Mouse (Mus musculus) heart, embryonic 11.5 days (tissue): ENCODE results near the gene Lime1. TPM values are rescaled to one million over a fixed set of nuclear protein-coding genes. Genes with fewer than 3 reads are reported as not detected.

Experiments
- ATAC-seq: fragments of 200-750 bp; cut with Nextera tagmentation; replicated peaks from 2 replicates; pipeline ENCODE4 v1.8.0; 2017; ENCODE audit warnings: moderate library complexity; ENCODE audit not compliant: insufficient number of reproducible peaks, low FRiP score, low TSS enrichment
- H3K27ac ChIP-seq: fragments of 300-500 bp; sonication (generic); 2 replicates; pipeline ENCODE4 v1.5.1; 2014; ENCODE audit warnings: mild to moderate bottlenecking, low read depth, low read length
- H3K27me3 ChIP-seq: fragments of 300-500 bp; sonication (generic); 2 replicates; pipeline ENCODE4 v1.6.1; 2014; ENCODE audit warnings: mild to moderate bottlenecking, low read length, mixed read lengths; ENCODE audit not compliant: control insufficient read depth, insufficient read depth
- H3K36me3 ChIP-seq: fragments of 300-500 bp; sonication (generic); 2 replicates; pipeline ENCODE4 v1.6.1; 2014; ENCODE audit warnings: mild to moderate bottlenecking, low read length, moderate library complexity, mixed read lengths; ENCODE audit not compliant: control insufficient read depth, insufficient read depth
- H3K4me1 ChIP-seq: fragments of 300-500 bp; sonication (generic); 2 replicates; pipeline ENCODE4 v1.6.1; 2014; ENCODE audit warnings: low read length; ENCODE audit not compliant: control insufficient read depth, insufficient read depth
- H3K4me2 ChIP-seq: fragments of 300-500 bp; sonication (generic); 2 replicates; pipeline ENCODE4 v1.6.1; 2014; ENCODE audit warnings: mild to moderate bottlenecking, moderate library complexity
- H3K4me3 ChIP-seq: fragments of 300-500 bp; sonication (generic); 2 replicates; pipeline ENCODE4 v1.5.1; 2014; ENCODE audit warnings: low read depth, low read length
- H3K9ac ChIP-seq: fragments of 300-500 bp; sonication (generic); 2 replicates; pipeline ENCODE4 v1.6.1; 2014; ENCODE audit warnings: mild to moderate bottlenecking, low read depth, low read length, moderate library complexity
- H3K9me3 ChIP-seq: fragments of 300-500 bp; sonication (generic); replicated peaks from 2 replicates; pipeline ENCODE4 v1.6.1; 2016; ENCODE audit warnings: low read length; ENCODE audit not compliant: control insufficient read depth
- WGBS: fragments of 180-500 bp; shearing (Covaris S2); extraction: QIAGEN DNeasy Blood & Tissue Kit; methylation state at CpG from one replicate; pipeline ENCODE4 v1.1.7; 2014; ENCODE audit not compliant: insufficient replicate concordance; 5-methylcytosine and 5-hydroxymethylcytosine counted together
- polyA plus RNA-seq: library from polyadenylated mRNA; unstranded; fragments of >200 nt; fragmentation: Nextera tagmentation; extraction: Ambion mirVana; gene quantifications from 2 replicates; pipeline ENCODE4 v1.2.1, GENCODE M21; 2014

Gene Lime1
- polyA plus RNA-seq, 1 experiment from 2014 or later = 11.2 TPM

DNA sequence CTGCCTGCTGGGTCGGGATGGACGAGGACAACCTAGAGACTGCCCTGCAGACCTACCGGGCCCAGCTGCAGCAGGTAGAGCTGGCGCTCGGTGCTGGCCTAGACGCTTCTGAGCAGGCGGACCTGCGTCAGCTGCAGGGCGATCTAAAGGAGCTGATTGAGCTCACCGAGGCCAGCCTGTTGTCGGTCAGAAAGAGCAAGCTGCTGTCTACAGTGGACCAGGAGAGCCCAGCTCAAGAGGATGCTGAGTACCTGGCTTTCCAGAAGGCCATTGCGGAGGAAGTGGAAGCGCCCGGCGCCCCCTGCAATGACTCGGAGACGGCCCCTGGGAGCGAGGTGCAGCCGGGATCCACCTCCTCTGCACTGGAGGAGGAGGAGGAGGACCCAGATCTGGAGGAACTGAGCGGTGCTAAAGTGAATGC is 14.2 kb upstream of the Lime1 start:
- Histone ChIP-seq H3K27ac (peak overlapping the region; percentile 90), H3K4me1 (peaks cover 21% of the 10 kb centered on the region), H3K36me3 (peaks cover 15% of the 10 kb centered on the region), H3K4me2 (peak overlapping the region; percentile 97), H3K27me3 (no peaks in the 10 kb centered on the region), H3K9me3 (no peaks in the 10 kb centered on the region), H3K4me3 (peak overlapping the region; percentile 94), H3K9ac (peak overlapping the region; percentile 89)
- under 1% methylated on average over 20 of the region's 20 CpGs for WGBS
- ATAC-seq = peak; percentile 52

DNA sequence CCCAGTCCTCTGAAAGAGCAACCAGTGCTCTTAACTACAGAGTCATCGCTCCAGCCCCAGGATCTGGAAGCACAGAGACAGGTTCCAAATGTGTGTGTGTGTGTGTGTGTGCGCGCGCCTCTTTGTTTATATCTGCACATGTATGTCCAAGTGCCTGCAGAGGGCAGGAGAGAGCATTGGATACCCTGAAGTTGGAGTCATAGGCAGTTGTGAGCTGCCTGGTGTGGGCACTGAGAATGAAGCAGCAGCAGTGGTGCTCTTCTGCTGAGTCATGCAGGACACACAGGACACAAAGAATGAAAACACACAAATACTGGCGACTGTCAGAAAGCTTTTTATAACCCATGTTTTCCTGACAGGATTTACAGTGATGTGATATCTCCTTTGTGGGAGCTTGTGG is 9.9 kb upstream of the Lime1 start:
- Histone ChIP-seq H3K4me3 (no peak overlapping the region), H3K27me3 (no peaks in the 10 kb centered on the region), H3K27ac (no peak overlapping the region), H3K36me3 (peaks cover 9% of the 10 kb centered on the region), H3K4me1 (peaks cover 14% of the 10 kb centered on the region), H3K4me2 (no peak overlapping the region), H3K9ac (no peak overlapping the region), H3K9me3 (no peaks in the 10 kb centered on the region)
- 94% methylated on average over 5 of the region's 5 CpGs for WGBS
- no peak for ATAC-seq

DNA sequence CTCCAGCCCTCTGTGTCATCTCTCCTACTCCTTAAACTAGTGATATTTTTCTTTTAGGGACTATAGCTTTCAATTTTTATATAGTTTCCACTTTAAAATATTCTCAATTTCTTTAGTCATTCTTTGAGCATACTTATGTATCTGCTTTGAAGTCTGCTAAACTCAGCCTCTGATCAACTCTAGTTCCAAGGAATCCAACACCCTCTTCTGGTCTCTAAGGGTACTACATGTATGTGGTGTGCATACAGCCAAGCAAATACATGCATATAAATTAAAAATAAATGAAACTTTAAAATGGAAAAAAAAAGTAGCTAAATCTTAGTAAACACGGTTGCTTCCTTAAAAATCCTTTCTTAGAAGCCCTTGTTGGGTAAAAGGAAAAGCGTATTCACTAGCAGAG is 4.1 kb upstream of the Lime1 start:
- H3K9ac ChIP-seq = no peak overlapping the region
- H3K4me2 ChIP-seq = no peak overlapping the region
- no peak overlapping the region for H3K4me3 ChIP-seq
- no peak overlapping the region for H3K27ac ChIP-seq
- ATAC-seq = no peak
- no peaks in the 10 kb centered on the region for H3K4me1 ChIP-seq
- WGBS = 86% methylated on average over 2 of the region's 2 CpGs
- H3K9me3 ChIP-seq = no peaks in the 10 kb centered on the region
- H3K36me3 ChIP-seq = peaks cover 11% of the 10 kb centered on the region; the same call in 1 of the 2 replicates
- no peaks in the 10 kb centered on the region for H3K27me3 ChIP-seq

DNA sequence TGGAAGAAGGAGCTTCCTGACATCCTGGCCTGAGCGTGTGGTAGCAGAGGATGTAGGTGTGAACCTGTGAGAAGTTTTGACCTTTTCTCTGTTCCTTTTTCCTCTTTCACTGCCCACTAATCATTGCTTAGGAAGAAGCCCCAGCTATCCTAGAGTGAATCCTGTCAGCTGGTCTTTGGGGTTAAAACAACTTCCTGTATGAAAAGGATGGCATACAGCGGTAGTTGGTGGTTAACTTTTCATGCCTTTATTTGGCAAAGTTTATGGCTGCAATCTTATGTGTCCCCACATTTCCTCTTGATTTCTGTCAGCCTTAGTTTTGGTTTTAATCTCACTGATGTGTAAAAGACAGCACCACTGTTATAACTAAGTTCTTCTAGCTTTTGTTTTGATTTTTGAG is 2.6 kb upstream of the Lime1 start:
- no peak for ATAC-seq
- H3K4me1 ChIP-seq = no peaks in the 10 kb centered on the region
- peaks cover 16% of the 10 kb centered on the region; the same call in 1 of the 2 replicates for H3K36me3 ChIP-seq
- no peaks in the 10 kb centered on the region for H3K9me3 ChIP-seq
- no peak overlapping the region for H3K4me2 ChIP-seq
- H3K4me3 ChIP-seq = no peak overlapping the region
- H3K9ac ChIP-seq = no peak overlapping the region
- no peak overlapping the region for H3K27ac ChIP-seq
- no peaks in the 10 kb centered on the region for H3K27me3 ChIP-seq
- 67% methylated on average over 2 of the region's 2 CpGs for WGBS

DNA sequence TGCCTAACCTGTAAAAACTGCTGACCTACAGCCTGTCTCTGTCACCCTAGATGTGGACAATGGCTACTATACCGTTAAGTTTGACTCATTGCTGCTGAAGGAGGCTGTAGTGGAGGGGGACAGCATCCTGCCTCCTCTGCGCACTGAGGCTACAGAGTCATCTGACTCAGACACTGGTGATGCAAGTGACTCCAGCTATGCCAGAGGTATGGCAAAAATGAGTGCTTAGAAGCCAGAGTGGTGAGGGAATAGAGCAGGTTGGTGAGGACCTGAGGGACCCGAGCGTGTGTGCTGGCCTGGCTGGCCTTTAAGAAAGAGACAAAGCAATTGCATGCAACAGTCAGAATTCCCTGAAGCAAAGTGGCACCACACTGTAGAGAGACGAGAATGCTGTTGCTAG is 1.2 kb upstream of the Lime1 start:
- 85% methylated on average over 5 of the region's 5 CpGs for whole genome bisulfite sequencing
- Histone ChIP-seq H3K4me3 (no peak overlapping the region), H3K36me3 (peaks cover 21% of the 10 kb centered on the region; the same call in 1 of the 2 replicates), H3K9ac (no peak overlapping the region), H3K4me2 (no peak overlapping the region), H3K9me3 (no peaks in the 10 kb centered on the region), H3K4me1 (no peaks in the 10 kb centered on the region), H3K27ac (no peak overlapping the region), H3K27me3 (no peaks in the 10 kb centered on the region)
- no peak for ATAC-seq

DNA sequence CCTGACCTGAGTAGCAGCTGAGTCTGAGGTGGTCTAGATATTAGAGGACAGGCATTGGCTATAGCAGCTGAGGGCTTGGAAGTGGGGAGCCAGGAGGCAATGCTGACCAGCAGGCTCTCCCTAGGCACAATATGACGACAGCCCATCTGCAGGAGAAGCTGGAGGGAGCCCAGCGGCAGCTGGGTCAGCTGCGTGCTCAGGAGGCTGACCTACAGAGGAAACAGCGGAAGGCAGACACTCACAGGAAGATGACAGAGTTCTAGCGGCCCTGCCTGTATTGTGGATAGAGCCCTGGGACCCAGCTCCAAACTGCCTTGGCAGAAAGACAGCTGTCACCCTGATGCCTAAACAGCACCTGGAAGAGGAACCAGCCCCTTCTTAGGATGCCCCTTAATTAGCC is 373 bp downstream of the Lime1 start:
- no peaks in the 10 kb centered on the region for H3K27me3 ChIP-seq
- no peak overlapping the region for H3K4me3 ChIP-seq
- no peak for ATAC-seq
- no peaks in the 10 kb centered on the region for H3K4me1 ChIP-seq
- no peak overlapping the region for H3K4me2 ChIP-seq
- peaks cover 21% of the 10 kb centered on the region; the same call in 1 of the 2 replicates for H3K36me3 ChIP-seq
- no peak overlapping the region for H3K27ac ChIP-seq
- WGBS = 90% methylated on average over 5 of the region's 5 CpGs
- no peak overlapping the region for H3K9ac ChIP-seq
- H3K9me3 ChIP-seq = no peaks in the 10 kb centered on the region

DNA sequence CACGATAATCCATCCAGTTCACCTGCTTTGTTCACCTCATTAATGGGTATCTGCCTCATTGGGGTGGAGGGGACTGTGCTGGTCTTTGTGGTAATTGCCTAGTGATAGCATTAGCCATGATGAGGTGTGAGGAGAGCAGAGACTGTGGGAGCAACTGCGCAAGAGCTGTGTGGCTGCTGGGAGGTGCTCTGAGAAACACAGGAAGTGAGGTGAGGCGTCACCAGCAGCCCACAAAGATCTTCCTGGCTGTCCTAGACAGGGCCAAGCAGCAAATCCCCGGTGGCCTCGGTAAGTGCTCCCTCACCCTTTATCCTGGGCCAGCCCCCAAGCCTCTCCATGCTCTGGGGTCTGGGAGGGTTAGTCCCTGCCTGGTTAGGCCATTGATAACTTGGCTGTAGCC is 1.2 kb downstream of the Lime1 start:
- no peaks in the 10 kb centered on the region for H3K4me1 ChIP-seq
- H3K9ac ChIP-seq = no peak overlapping the region
- H3K4me3 ChIP-seq = no peak overlapping the region
- 88% methylated on average over 5 of the region's 5 CpGs for WGBS
- ATAC-seq = no peak
- H3K27me3 ChIP-seq = no peaks in the 10 kb centered on the region
- H3K9me3 ChIP-seq = no peaks in the 10 kb centered on the region
- peaks cover 21% of the 10 kb centered on the region; the same call in 1 of the 2 replicates for H3K36me3 ChIP-seq
- no peak overlapping the region for H3K4me2 ChIP-seq
- no peak overlapping the region for H3K27ac ChIP-seq

DNA sequence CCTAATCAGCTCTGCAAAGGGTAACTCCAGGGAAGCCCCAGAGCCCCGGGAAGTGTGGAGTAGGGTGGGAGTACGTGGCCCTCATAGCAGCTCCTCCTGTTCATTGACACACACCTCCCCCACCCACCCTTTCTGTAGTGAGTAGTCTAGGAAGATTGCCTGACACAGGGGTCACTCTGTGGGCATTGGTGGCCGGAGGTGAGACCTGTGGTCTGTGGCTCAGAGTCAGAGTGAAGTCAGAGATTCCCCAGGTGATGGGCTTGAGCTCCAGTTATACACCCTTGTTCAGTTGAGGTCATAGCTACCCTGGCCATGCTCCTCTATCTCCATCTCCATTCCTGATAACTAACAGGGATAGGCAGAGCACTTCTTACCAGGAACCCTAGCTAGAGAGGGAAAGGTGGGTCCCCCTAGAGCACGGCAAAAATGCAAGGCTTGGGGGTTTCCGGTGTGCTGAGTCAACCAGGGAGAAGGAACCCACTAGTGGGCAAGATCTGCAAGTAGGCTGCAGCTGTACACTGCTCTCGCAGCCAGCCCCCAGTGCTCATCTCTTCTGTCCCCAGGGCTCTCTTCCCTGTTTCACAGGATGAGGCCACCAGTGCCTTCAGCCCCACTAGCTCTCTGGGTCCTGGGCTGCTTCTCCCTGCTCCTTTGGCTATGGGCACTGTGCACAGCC is 1.9 kb downstream of the Lime1 start:
- no peak overlapping the region for H3K4me2 ChIP-seq
- no peak overlapping the region for H3K27ac ChIP-seq
- H3K9ac ChIP-seq = no peak overlapping the region
- no peaks in the 10 kb centered on the region for H3K4me1 ChIP-seq
- H3K9me3 ChIP-seq = no peaks in the 10 kb centered on the region
- WGBS = 83% methylated on average over 6 of the region's 6 CpGs
- no peaks in the 10 kb centered on the region for H3K27me3 ChIP-seq
- H3K4me3 ChIP-seq = no peak overlapping the region
- no peak for ATAC-seq
- peaks cover 21% of the 10 kb centered on the region; the same call in 1 of the 2 replicates for H3K36me3 ChIP-seq

DNA sequence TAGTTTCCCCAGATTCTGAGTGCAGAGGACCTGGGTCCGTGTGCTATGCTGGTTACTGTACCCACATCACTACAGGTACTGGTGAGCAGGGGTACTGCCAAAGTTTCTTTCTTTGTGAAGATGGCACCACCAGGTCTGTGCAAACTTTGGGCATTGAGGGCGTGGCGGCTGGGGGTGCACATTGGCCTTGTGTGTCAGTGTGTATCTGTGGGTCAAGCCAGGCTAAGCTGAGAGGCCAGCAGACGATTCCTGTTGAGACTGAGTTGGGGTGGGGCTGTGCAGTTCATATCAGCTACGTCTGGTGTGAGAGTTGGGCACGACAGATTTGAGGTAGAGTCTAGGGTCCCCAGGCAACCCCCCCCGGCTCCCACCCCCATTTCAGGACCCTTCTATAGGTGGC is 4.6 kb downstream of the Lime1 start:
- Histone ChIP-seq H3K4me3 (no peak overlapping the region), H3K9ac (no peak overlapping the region), H3K27ac (no peak overlapping the region), H3K36me3 (peaks cover 16% of the 10 kb centered on the region; the same call in 1 of the 2 replicates), H3K4me2 (no peak overlapping the region), H3K27me3 (no peaks in the 10 kb centered on the region), H3K4me1 (no peaks in the 10 kb centered on the region), H3K9me3 (no peaks in the 10 kb centered on the region)
- ATAC-seq = no peak
- 73% methylated on average over 7 of the region's 7 CpGs for WGBS
